Mouse (Mus musculus) midbrain, embryonic 11.5 days (tissue): ENCODE measurements at regions not wholly inside any gene's neighbourhood (a gene's known extent, or its start where the extent isn't known, plus 50 kb on each side); places are given as distances from the start of the nearest gene placed in this dataset.

Source experiments
- ATAC-seq: fragments of 200-750 bp; cut with Nextera tagmentation; 2 replicates; pipeline ENCODE4 v1.8.0; 2017; ENCODE audit warnings: moderate TSS enrichment, moderate library complexity; ENCODE audit not compliant: low FRiP score
- DNase-seq: peaks from one replicate; pipeline ENCODE4 v3.0.0; 2015; ENCODE audit warnings: low spot score; ENCODE audit errors: missing footprints
- H3K27ac ChIP-seq: fragments of 300-500 bp; sonication (generic); 2 replicates; pipeline ENCODE4 v1.5.1; 2014; ENCODE audit warnings: low read depth, low read length
- H3K27me3 ChIP-seq: fragments of 300-500 bp; sonication (generic); 2 replicates; pipeline ENCODE4 v1.6.1; 2014; ENCODE audit warnings: mild to moderate bottlenecking, low read length, moderate library complexity, mixed read lengths; ENCODE audit not compliant: control insufficient read depth, insufficient read depth
- H3K36me3 ChIP-seq: fragments of 300-500 bp; sonication (generic); 2 replicates; pipeline ENCODE4 v1.6.1; 2014; ENCODE audit warnings: mild to moderate bottlenecking, low read length, moderate library complexity, mixed read lengths; ENCODE audit not compliant: control insufficient read depth, insufficient read depth
- H3K4me1 ChIP-seq: fragments of 300-500 bp; sonication (generic); 2 replicates; pipeline ENCODE4 v1.6.1; 2014; ENCODE audit warnings: low read length; ENCODE audit not compliant: control insufficient read depth, insufficient read depth
- H3K4me2 ChIP-seq: fragments of 300-500 bp; sonication (generic); 2 replicates; pipeline ENCODE4 v1.6.1; 2014; ENCODE audit warnings: mild to moderate bottlenecking, moderate library complexity
- H3K4me3 ChIP-seq: fragments of 300-500 bp; sonication (generic); 2 replicates; pipeline ENCODE4 v1.5.1; 2014; ENCODE audit warnings: low read depth, low read length
- H3K9ac ChIP-seq: fragments of 300-500 bp; sonication (generic); 2 replicates; pipeline ENCODE4 v1.6.1; 2014; ENCODE audit warnings: low read length
- H3K9me3 ChIP-seq: fragments of 300-500 bp; sonication (generic); 2 replicates; pipeline ENCODE4 v1.6.1; 2016; ENCODE audit warnings: low read length; ENCODE audit not compliant: control insufficient read depth
- WGBS: fragments of 180-500 bp; shearing (Covaris S2); extraction: QIAGEN DNeasy Blood & Tissue Kit; methylation state at CpG from one replicate; pipeline ENCODE4 v1.1.7; 2014; 5-methylcytosine and 5-hydroxymethylcytosine counted together

- Histone ChIP-seq H3K9me3 (no peaks in the 10 kb centered on the region), H3K4me3 (no peak overlapping the region), H3K4me2 (no peak overlapping the region), H3K27me3 (no peaks in the 10 kb centered on the region), H3K4me1 (no peaks in the 10 kb centered on the region), H3K36me3 (no peaks in the 10 kb centered on the region), H3K27ac (no peak overlapping the region), H3K9ac (no peak overlapping the region)
- 85% methylated on average over 11 of the region's 11 CpGs for WGBS
- ATAC-seq = no peak
- peak; percentile 26 for DNase-seq
Measured at GRCm38 (mm10) chr10:17038259-17039043, 684.6 kb upstream of the Cited2 start.

- no peak for DNase-seq
- ATAC-seq = no peak
- no peaks in the 10 kb centered on the region for H3K4me1 ChIP-seq
- no peak overlapping the region for H3K27ac ChIP-seq
- no peaks in the 10 kb centered on the region for H3K36me3 ChIP-seq
- no peak overlapping the region for H3K4me3 ChIP-seq
- H3K4me2 ChIP-seq = no peak overlapping the region
- H3K9ac ChIP-seq = no peak overlapping the region
- WGBS = 88% methylated on average over 1 of the region's 1 CpGs
- no peaks in the 10 kb centered on the region for H3K9me3 ChIP-seq
- H3K27me3 ChIP-seq = no peaks in the 10 kb centered on the region
Measured at GRCm38 (mm10) chr10:17042090-17042489, 680.9 kb upstream of the Cited2 start.

DNA sequence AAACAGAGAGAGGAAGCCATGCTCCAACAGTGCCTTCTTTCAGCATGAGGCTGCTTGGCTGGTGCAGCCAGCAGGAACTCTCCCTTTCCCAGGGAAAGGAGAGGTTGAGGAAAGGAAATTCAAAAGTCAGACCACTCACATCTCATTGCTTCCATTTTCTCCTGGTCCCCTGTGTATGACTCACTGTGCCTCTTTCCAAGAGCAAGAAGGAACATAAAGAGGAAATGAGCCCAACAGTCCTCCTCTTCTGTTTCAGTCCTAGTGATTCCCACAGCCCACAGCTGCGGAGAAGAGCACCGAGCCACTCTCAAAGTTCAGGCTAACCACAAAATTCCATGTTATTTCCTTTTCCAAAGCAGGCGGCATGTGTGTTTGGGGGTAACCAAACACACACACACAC, 680.0 kb upstream of the Cited2 start:
- H3K36me3 ChIP-seq = no peaks in the 10 kb centered on the region
- no peaks in the 10 kb centered on the region for H3K4me1 ChIP-seq
- ATAC-seq (no peak), DNase-seq (peak; percentile 31)
- no peak overlapping the region for H3K9ac ChIP-seq
- no peak overlapping the region for H3K27ac ChIP-seq
- no peak overlapping the region for H3K4me3 ChIP-seq
- H3K27me3 ChIP-seq = no peaks in the 10 kb centered on the region
- WGBS = 85% methylated on average over 3 of the region's 3 CpGs
- H3K9me3 ChIP-seq = no peaks in the 10 kb centered on the region
- H3K4me2 ChIP-seq = no peak overlapping the region

DNA sequence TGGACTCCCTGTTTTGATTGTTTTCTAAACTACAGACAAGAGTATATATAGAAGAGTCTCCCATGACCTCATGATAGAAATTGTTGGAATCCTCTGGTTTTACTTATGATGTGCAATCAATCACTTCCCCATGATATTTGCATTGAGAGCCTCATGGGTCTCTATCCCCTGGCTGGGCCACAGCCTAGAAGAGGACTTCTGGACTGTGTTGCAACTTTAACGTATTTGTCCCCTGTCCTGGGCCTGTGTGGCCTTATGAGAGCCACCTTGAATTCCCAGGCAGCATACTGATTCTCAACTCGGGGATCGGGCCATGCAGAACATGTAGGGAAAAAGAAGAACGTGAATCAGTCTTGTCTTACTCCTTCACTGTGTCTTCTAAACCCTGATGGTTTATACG, 676.3 kb upstream of the Cited2 start:
- ATAC-seq (no peak), DNase-seq (peak; percentile 35)
- Histone ChIP-seq H3K27ac (no peak overlapping the region), H3K36me3 (no peaks in the 10 kb centered on the region), H3K9me3 (no peaks in the 10 kb centered on the region), H3K4me3 (no peak overlapping the region), H3K4me2 (no peak overlapping the region), H3K27me3 (no peaks in the 10 kb centered on the region), H3K9ac (no peak overlapping the region), H3K4me1 (no peaks in the 10 kb centered on the region)
- WGBS = 88% methylated on average over 5 of the region's 5 CpGs

GRCm38 (mm10) chr10:17072906-17073305, 650.1 kb upstream of the Cited2 start:
- Histone ChIP-seq H3K27ac (no peak overlapping the region), H3K4me1 (peaks cover 12% of the 10 kb centered on the region), H3K9ac (no peak overlapping the region), H3K4me2 (no peak overlapping the region), H3K9me3 (no peaks in the 10 kb centered on the region), H3K27me3 (no peaks in the 10 kb centered on the region), H3K4me3 (no peak overlapping the region), H3K36me3 (no peaks in the 10 kb centered on the region)
- WGBS = 95% methylated on average over 1 of the region's 1 CpGs
- DNase-seq (no peak), ATAC-seq (no peak)

- Histone ChIP-seq H3K4me2 (no peak overlapping the region), H3K9me3 (no peaks in the 10 kb centered on the region), H3K36me3 (no peaks in the 10 kb centered on the region), H3K27me3 (no peaks in the 10 kb centered on the region), H3K9ac (no peak overlapping the region), H3K27ac (no peak overlapping the region), H3K4me1 (peaks cover 12% of the 10 kb centered on the region), H3K4me3 (no peak overlapping the region)
- WGBS = 13% methylated on average over 1 of the region's 1 CpGs
- DNase-seq = peak; percentile 76
- ATAC-seq = no peak
Measured at GRCm38 (mm10) chr10:17074013-17074401, 649.0 kb upstream of the Cited2 start.

- no peaks in the 10 kb centered on the region for H3K36me3 ChIP-seq
- 23% methylated on average over 6 of the region's 6 CpGs for WGBS
- H3K4me1 ChIP-seq = peaks cover 12% of the 10 kb centered on the region
- ATAC-seq = peak; percentile 68
- no peak overlapping the region for H3K27ac ChIP-seq
- H3K4me3 ChIP-seq = no peak overlapping the region
- no peaks in the 10 kb centered on the region for H3K9me3 ChIP-seq
- DNase-seq = peak; percentile 86
- H3K4me2 ChIP-seq = no peak overlapping the region
- no peaks in the 10 kb centered on the region for H3K27me3 ChIP-seq
- no peak overlapping the region for H3K9ac ChIP-seq
Measured at GRCm38 (mm10) chr10:17074402-17075027, 648.5 kb upstream of the Cited2 start.

DNA sequence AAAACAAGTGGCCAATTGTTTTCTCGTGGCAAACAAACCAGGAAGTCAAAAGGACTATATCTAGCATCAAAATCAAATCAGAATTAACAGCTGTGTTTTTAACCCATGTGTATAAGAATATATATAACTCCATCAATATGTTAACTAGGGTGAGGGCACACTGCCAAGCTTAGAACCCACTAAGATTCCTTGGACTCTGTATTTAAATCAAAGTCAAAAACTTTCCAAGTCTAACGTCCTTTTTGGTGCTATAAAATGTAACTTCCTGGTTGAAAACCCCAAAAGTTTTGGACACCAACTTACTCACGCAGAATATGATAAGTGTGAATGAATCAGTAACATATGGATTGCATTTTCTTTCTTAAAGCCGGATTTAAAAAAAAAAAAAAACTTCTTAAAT, 647.9 kb upstream of the Cited2 start:
- DNase-seq = peak; percentile 77

GRCm38 (mm10) chr10:17075576-17075975, 647.4 kb upstream of the Cited2 start:
- peak; percentile 78 for DNase-seq
- ATAC-seq = no peak
- no peak overlapping the region for H3K27ac ChIP-seq

More for the DNA sequence above, 647.9 kb upstream of the Cited2 start:
- Histone ChIP-seq H3K9me3 (no peaks in the 10 kb centered on the region), H3K4me1 (peaks cover 12% of the 10 kb centered on the region), H3K4me2 (no peak overlapping the region), H3K9ac (no peak overlapping the region), H3K27me3 (no peaks in the 10 kb centered on the region), H3K36me3 (no peaks in the 10 kb centered on the region), H3K27ac (no peak overlapping the region), H3K4me3 (no peak overlapping the region)
- WGBS = 74% methylated on average over 4 of the region's 4 CpGs
- no peak for ATAC-seq

More at GRCm38 (mm10) chr10:17075576-17075975, 647.4 kb upstream of the Cited2 start:
- Histone ChIP-seq H3K4me2 (no peak overlapping the region), H3K9ac (no peak overlapping the region), H3K36me3 (no peaks in the 10 kb centered on the region), H3K27me3 (no peaks in the 10 kb centered on the region), H3K4me3 (no peak overlapping the region), H3K4me1 (peaks cover 12% of the 10 kb centered on the region), H3K9me3 (no peaks in the 10 kb centered on the region)
- 15% methylated on average over 2 of the region's 2 CpGs for WGBS
